Mouse (Mus musculus): ENCODE results near the gene Sdccag8.

Gene Sdccag8

GRCm38 (mm10) chr1:176986275-176986674 lies 171.8 kb downstream of the Sdccag8 start:
- DNase-seq (ENCODE audit: low spot score): no peak

GRCm38 (mm10) chr1:176986990-176987740 lies 172.7 kb downstream of the Sdccag8 start:
- DNase-seq (ENCODE audit: low spot score): no peak

- DNase-seq (ENCODE audit: low spot score): no peak
These were observed 177.0 kb downstream of the Sdccag8 start for GRCm38 (mm10) chr1:176991473-176991872.

- no peak for DNase-seq (ENCODE audit: low spot score)
These were observed 178.1 kb downstream of the Sdccag8 start for GRCm38 (mm10) chr1:176992517-176992916.

- no peak for DNase-seq (ENCODE audit: low spot score)
These were observed 178.9 kb downstream of the Sdccag8 start for GRCm38 (mm10) chr1:176993141-176994010.

- no peak for DNase-seq (ENCODE audit: low spot score)
These were observed 179.6 kb downstream of the Sdccag8 start for GRCm38 (mm10) chr1:176994087-176994486.

GRCm38 (mm10) chr1:176994707-176995418 lies 180.4 kb downstream of the Sdccag8 start:
- DNase-seq (ENCODE audit: low spot score): no peak

- DNase-seq (ENCODE audit: low spot score): no peak
These were observed 180.9 kb downstream of the Sdccag8 start for GRCm38 (mm10) chr1:176995419-176995775.

- no peak for DNase-seq (ENCODE audit: low spot score)
These were observed 181.7 kb downstream of the Sdccag8 start for GRCm38 (mm10) chr1:176996166-176996565.

GRCm38 (mm10) chr1:176996630-176997201 lies 182.3 kb downstream of the Sdccag8 start:
- no peak for DNase-seq (ENCODE audit: low spot score)

- no peak for DNase-seq (ENCODE audit: low spot score)
These were observed 182.8 kb downstream of the Sdccag8 start for GRCm38 (mm10) chr1:176997254-176997653.

- no peak for DNase-seq (ENCODE audit: low spot score)
These were observed 183.5 kb downstream of the Sdccag8 start for GRCm38 (mm10) chr1:176997711-176998689.

- no peak for DNase-seq (ENCODE audit: low spot score)
These were observed 184.6 kb downstream of the Sdccag8 start for GRCm38 (mm10) chr1:176999011-176999410.

GRCm38 (mm10) chr1:177002951-177003350 lies 188.5 kb downstream of the Sdccag8 start:
- no peak for DNase-seq (ENCODE audit: low spot score)

GRCm38 (mm10) chr1:177004041-177004741 lies 189.7 kb downstream of the Sdccag8 start:
- DNase-seq (ENCODE audit: low spot score): no peak

GRCm38 (mm10) chr1:177007405-177007804 lies 192.9 kb downstream of the Sdccag8 start:
- no peak for DNase-seq (ENCODE audit: low spot score)

GRCm38 (mm10) chr1:177008777-177009176 lies 194.3 kb downstream of the Sdccag8 start:
- no peak for DNase-seq (ENCODE audit: low spot score)

- DNase-seq (ENCODE audit: low spot score): no peak
These were observed 195.6 kb downstream of the Sdccag8 start for GRCm38 (mm10) chr1:177010041-177010440.

GRCm38 (mm10) chr1:177010607-177011302 lies 196.3 kb downstream of the Sdccag8 start:
- DNase-seq (ENCODE audit: low spot score): no peak

- DNase-seq (ENCODE audit: low spot score): no peak
These were observed 197.2 kb downstream of the Sdccag8 start for GRCm38 (mm10) chr1:177011688-177012087.

All from left cerebral cortex, adult 11 months (tissue).